Mouse (Mus musculus): ENCODE measurements around the gene Slc6a20b. TPM values are rescaled to one million over a fixed set of nuclear protein-coding genes. Genes with fewer than 3 reads are reported as not detected.

The Slc6a20b gene
- total RNA-seq, 2 experiments from 2014 or later: 0.27 to 0.28 TPM

DNA sequence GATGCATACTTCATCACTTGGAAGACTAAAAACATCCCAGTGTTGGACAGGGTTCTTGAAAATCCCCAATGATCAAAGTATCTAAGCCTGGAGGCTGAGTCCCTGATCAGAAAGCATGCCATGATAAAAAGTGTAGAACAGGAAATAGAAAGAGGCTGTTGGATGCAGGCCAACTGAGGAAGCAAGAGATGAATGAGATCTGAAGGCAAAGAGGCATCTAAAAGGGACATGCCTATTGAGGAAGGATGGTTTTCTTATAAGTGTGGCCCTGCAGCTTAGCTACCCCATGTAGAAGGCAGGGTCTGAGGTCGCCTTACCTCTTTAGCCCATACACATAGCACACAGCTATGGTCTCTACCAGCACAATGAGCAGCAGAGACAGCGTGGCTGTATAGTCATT is 35.5 kb downstream of the Slc6a20b start:
- no peak for DNase-seq (ENCODE audit: extremely low spot score in 1 of 2, low spot score in 1 of 2)

DNA sequence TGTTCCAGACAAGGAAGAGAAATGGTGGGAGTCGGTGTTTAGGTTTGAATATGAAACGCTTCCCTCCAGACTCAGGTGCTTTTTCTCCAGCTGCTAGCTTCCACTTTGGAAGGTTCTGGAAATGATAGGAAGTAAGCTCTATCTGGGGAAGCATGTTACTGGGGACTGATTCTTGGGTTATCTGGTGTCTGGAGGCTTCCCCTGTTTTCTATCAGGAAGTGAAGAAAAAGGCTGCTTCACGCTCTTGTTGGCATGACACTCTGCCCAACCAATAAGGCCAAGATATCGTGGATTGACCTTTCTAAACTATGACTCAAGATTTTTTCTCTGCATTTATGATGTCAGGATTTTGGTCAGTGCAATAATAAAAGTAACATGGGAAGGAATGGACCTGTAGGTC is 37.2 kb downstream of the Slc6a20b start:
- no peak for DNase-seq (ENCODE audit: extremely low spot score in 1 of 2, low spot score in 1 of 2)

DNA sequence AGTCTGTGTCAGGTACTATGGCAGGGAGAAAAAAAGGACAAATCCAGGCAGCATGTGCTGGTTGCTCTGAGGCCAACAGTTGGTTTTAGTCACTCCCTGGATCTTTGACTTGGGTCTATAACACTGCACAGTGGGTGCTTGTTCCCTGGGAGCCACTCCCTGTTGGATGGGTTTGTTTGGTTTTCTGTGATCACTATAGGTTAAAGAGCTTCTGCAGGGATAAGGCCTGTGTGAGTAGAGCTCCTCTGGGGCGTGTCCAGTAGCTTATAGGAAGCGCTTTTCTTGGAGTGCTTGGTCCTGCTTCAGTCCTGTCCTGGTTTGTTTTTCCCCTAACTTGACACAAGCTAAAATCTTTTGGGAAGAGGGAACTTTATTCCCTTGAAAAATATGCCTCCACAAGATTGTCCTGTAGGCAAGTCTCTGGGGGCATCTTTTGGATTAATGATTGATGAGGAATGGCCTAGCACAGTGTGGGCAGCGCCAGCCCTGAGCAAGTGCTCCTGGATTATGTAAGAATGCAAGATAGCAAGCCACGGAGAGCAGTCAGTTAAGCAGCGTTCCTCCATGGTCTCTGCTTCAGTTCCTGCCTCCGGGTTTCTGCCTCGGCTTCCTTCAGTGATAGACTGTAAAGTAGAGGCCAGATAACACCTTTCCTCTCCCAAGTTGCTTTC is 43.0 kb downstream of the Slc6a20b start:
- DNase-seq (ENCODE audit: extremely low spot score in 1 of 2, low spot score in 1 of 2): no peak

DNA sequence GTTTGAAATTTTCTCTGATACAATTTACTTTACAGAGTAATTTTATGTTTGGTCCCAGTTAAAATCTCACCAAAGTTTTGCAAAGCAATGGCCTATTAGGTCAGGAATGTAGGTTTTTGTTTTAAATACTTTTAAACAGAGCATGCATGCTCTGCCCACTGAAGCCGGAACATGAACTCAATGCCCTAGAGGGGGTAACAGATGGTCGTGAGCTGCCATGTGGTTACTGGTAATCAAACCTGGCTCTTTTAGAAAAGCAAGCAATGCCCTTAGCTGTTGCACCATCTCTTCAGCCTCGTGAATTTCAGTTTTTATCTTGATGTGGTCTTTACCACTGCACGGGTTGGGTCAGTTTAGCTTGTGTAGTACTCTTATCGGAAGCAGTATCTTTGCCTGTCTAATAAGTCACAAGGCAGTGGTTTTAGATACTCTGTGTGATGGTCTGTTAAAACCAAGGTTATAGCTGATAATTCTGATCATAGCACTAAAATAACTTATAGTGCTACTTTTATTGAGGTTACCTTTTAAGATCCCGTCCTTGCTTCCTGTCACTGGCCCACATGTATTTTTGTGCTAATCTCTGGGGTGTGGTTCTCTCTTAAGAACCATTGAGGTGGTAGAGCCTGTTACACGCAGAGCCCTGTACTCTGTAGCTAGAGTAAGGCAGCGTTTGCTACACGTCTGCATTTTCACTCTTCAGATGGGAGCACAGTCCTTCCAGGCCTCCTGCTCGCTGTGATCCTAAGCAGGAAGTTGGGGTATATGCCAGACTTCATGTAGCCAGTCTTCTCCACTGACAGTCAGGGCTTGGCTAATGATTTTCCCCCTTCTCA is 54.8 kb downstream of the Slc6a20b start:
- no peak for DNase-seq (ENCODE audit: extremely low spot score in 1 of 2, low spot score in 1 of 2)

DNA sequence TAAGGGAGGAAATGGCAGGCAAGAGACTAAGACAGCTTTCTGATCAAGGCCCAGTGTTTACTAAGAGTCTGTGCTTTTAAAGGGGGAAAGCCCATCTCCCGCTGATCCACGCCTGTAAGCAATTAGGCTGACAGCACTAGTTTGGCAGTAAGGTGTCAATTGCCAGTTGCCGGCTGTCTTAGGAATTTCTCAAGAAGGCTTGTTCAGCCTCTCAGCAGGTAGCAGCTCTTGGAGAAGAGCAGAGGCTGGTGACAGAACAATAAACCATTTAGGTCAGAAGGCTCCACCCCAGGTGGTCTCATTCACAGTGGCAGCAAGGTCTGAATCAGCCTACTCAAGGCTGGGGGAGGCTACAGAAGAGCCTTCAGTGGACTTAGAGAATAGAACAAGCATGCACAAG is 77.8 kb downstream of the Slc6a20b start:
- no peak for DNase-seq (ENCODE audit: extremely low spot score in 1 of 2, low spot score in 1 of 2)

Other genes starting within 250 kb of the Slc6a20b start
- 1 to 10 TPM; 6.4 to 6.5 TPM for gene Limd1, start 153.9 kb downstream of the Slc6a20b start, total RNA-seq (2021)
- gene Sacm1l, start 102.8 kb downstream of the Slc6a20b start, total RNA-seq (2021): 10 to 100 TPM; 51.0 to 58.1 TPM
- gene Ccr9, start 45.9 kb upstream of the Slc6a20b start, total RNA-seq (2021): under 1 TPM; 0.10 to 0.14 TPM
- 10 to 100 TPM; 12.2 to 14.1 TPM for gene Slc6a20a, start 46.3 kb upstream of the Slc6a20b start, total RNA-seq (2021)
- 10 to 100 TPM; 60.1 to 64.8 TPM for gene Lztfl1, start 85.1 kb upstream of the Slc6a20b start, total RNA-seq (2021)
- not detected for gene Cxcr6, start 173.9 kb upstream of the Slc6a20b start, total RNA-seq (2021)
- 10 to 100 TPM; 34.4 to 44.5 TPM for gene Fyco1, start 219.3 kb upstream of the Slc6a20b start, total RNA-seq (2021)
- not detected for gene Xcr1, start 229.5 kb upstream of the Slc6a20b start, total RNA-seq (2021)

Measured in layer of hippocampus, postnatal 25 days (tissue).